Mouse (Mus musculus) embryonic facial prominence, embryonic 10.5 days (tissue): Measurements from ENCODE around the gene Nr3c2. TPM values are rescaled to one million over a fixed set of nuclear protein-coding genes. Genes with fewer than 3 reads are reported as not detected.
A peak's percentile ranks its signal among the peaks of the same experiment; 100 is the strongest.

Source experiments
- DNase-seq: peaks from one replicate; pipeline ENCODE4 v3.0.0-alpha.2; 2017; ENCODE audit warnings: low spot score
- H3K27ac ChIP-seq: fragments of 300-500 bp; sonication (generic); replicated peaks from 2 replicates; pipeline ENCODE4 v1.5.1; 2016; ENCODE audit warnings: mild to moderate bottlenecking
- H3K27me3 ChIP-seq: fragments of 300-500 bp; sonication (generic); replicated peaks from 2 replicates; pipeline ENCODE4 v1.6.1; 2016; ENCODE audit warnings: low read depth, mild to moderate bottlenecking; ENCODE audit not compliant: poor library complexity, severe bottlenecking
- H3K36me3 ChIP-seq: fragments of 300-500 bp; sonication (generic); replicated peaks from 2 replicates; pipeline ENCODE4 v1.6.1; 2016; ENCODE audit warnings: mild to moderate bottlenecking, moderate library complexity
- H3K4me1 ChIP-seq: fragments of 300-500 bp; sonication (generic); 2 replicates; pipeline ENCODE4 v1.6.1; 2016
- H3K4me3 ChIP-seq: fragments of 300-500 bp; sonication (generic); 2 replicates; pipeline ENCODE4 v1.5.1; 2016; ENCODE audit warnings: mild to moderate bottlenecking, moderate library complexity
- H3K9me3 ChIP-seq: fragments of 300-500 bp; sonication (generic); 2 replicates; pipeline ENCODE4 v1.6.1; 2016; ENCODE audit warnings: mild to moderate bottlenecking
- WGBS: fragments of 180-500 bp; shearing (Covaris S2); methylation state at CpG from one replicate; pipeline ENCODE4 v1.1.7; 2016; 5-methylcytosine and 5-hydroxymethylcytosine counted together
- polyA plus RNA-seq: library from polyadenylated mRNA; unstranded; fragments of >200 nt; fragmentation: Nextera tagmentation; extraction: Ambion mirVana; gene quantifications from 2 replicates; pipeline ENCODE4 v1.2.1, GENCODE M21; 2016

Gene Nr3c2
- polyA plus RNA-seq, 1 experiment from 2014 or later: 0.15 TPM

- no peak for DNase-seq
- H3K27me3 ChIP-seq: no peaks in the 10 kb centered on the region
- no peaks in the 10 kb centered on the region for H3K9me3 ChIP-seq
- H3K4me3 ChIP-seq: no peak overlapping the region
- H3K36me3 ChIP-seq: no peaks in the 10 kb centered on the region
- 88% methylated on average over 4 of the region's 4 CpGs for WGBS
- peaks cover 9% of the 10 kb centered on the region for H3K4me1 ChIP-seq
- H3K27ac ChIP-seq: no peak overlapping the region
Observed at GRCm38 (mm10) chr8:77169757-77170438, 270.7 kb downstream of the Nr3c2 start.

GRCm38 (mm10) chr8:77170439-77170759, 271.2 kb downstream of the Nr3c2 start:
- H3K4me3 ChIP-seq: no peak overlapping the region
- H3K4me1 ChIP-seq: peaks cover 9% of the 10 kb centered on the region
- DNase-seq: no peak
- WGBS: 95% methylated on average over 4 of the region's 4 CpGs
- no peak overlapping the region for H3K27ac ChIP-seq
- no peaks in the 10 kb centered on the region for H3K27me3 ChIP-seq
- H3K9me3 ChIP-seq: no peaks in the 10 kb centered on the region
- H3K36me3 ChIP-seq: no peaks in the 10 kb centered on the region

- DNase-seq: no peak
- Histone ChIP-seq H3K27ac (no peak overlapping the region), H3K4me3 (no peak overlapping the region), H3K4me1 (peaks cover 14% of the 10 kb centered on the region), H3K27me3 (no peaks in the 10 kb centered on the region), H3K36me3 (no peaks in the 10 kb centered on the region), H3K9me3 (no peaks in the 10 kb centered on the region)
- 62% methylated on average over 12 of the region's 12 CpGs for WGBS
Observed at GRCm38 (mm10) chr8:77173075-77173657, 273.9 kb downstream of the Nr3c2 start.

- Histone ChIP-seq H3K27me3 (no peaks in the 10 kb centered on the region), H3K27ac (no peak overlapping the region), H3K4me3 (no peak overlapping the region), H3K4me1 (peaks cover 14% of the 10 kb centered on the region), H3K36me3 (no peaks in the 10 kb centered on the region), H3K9me3 (no peaks in the 10 kb centered on the region)
- DNase-seq: no peak
- WGBS: 26% methylated on average over 3 of the region's 3 CpGs
Observed at GRCm38 (mm10) chr8:77173736-77174135, 274.5 kb downstream of the Nr3c2 start.

- DNase-seq: no peak
- Histone ChIP-seq H3K9me3 (no peaks in the 10 kb centered on the region), H3K27ac (no peak overlapping the region), H3K4me1 (peaks cover 14% of the 10 kb centered on the region), H3K27me3 (no peaks in the 10 kb centered on the region), H3K36me3 (no peaks in the 10 kb centered on the region), H3K4me3 (no peak overlapping the region)
- 91% methylated on average over 4 of the region's 4 CpGs for WGBS
Observed at GRCm38 (mm10) chr8:77175471-77175870, 276.2 kb downstream of the Nr3c2 start.

GRCm38 (mm10) chr8:77176343-77176742, 277.1 kb downstream of the Nr3c2 start:
- DNase-seq: peak; percentile 13
- Histone ChIP-seq H3K4me3 (no peak overlapping the region), H3K36me3 (no peaks in the 10 kb centered on the region), H3K4me1 (peaks cover 14% of the 10 kb centered on the region), H3K27me3 (no peaks in the 10 kb centered on the region), H3K9me3 (no peaks in the 10 kb centered on the region), H3K27ac (no peak overlapping the region)
- WGBS: 61% methylated on average over 4 of the region's 4 CpGs

GRCm38 (mm10) chr8:77185816-77186215, 286.6 kb downstream of the Nr3c2 start:
- Histone ChIP-seq H3K4me1 (0 out of 2 replicates have a peak, but pooled peaks cover 3% of the 10 kb centered on the region), H3K9me3 (no peaks in the 10 kb centered on the region), H3K4me3 (no peak overlapping the region), H3K27ac (no peak overlapping the region), H3K27me3 (no peaks in the 10 kb centered on the region), H3K36me3 (no peaks in the 10 kb centered on the region)
- WGBS: 95% methylated on average over 28 of the region's 28 CpGs
- no peak for DNase-seq

GRCm38 (mm10) chr8:77186914-77187536, 287.8 kb downstream of the Nr3c2 start:
- Histone ChIP-seq H3K27ac (no peak overlapping the region), H3K27me3 (no peaks in the 10 kb centered on the region), H3K36me3 (no peaks in the 10 kb centered on the region), H3K4me1 (0 out of 2 replicates have a peak, but pooled peaks cover 3% of the 10 kb centered on the region), H3K9me3 (no peaks in the 10 kb centered on the region), H3K4me3 (no peak overlapping the region)
- 85% methylated on average over 9 of the region's 9 CpGs for WGBS
- no peak for DNase-seq

GRCm38 (mm10) chr8:77187748-77188147, 288.5 kb downstream of the Nr3c2 start:
- Histone ChIP-seq H3K27ac (no peak overlapping the region), H3K4me1 (0 out of 2 replicates have a peak, but pooled peaks cover 3% of the 10 kb centered on the region), H3K9me3 (no peaks in the 10 kb centered on the region), H3K27me3 (no peaks in the 10 kb centered on the region), H3K36me3 (no peaks in the 10 kb centered on the region), H3K4me3 (no peak overlapping the region)
- no peak for DNase-seq
- 86% methylated on average over 9 of the region's 9 CpGs for WGBS

GRCm38 (mm10) chr8:77188298-77188697, 289.1 kb downstream of the Nr3c2 start:
- Histone ChIP-seq H3K9me3 (no peaks in the 10 kb centered on the region), H3K4me3 (no peak overlapping the region), H3K27ac (no peak overlapping the region), H3K27me3 (no peaks in the 10 kb centered on the region), H3K4me1 (0 out of 2 replicates have a peak, but pooled peaks cover 3% of the 10 kb centered on the region), H3K36me3 (no peaks in the 10 kb centered on the region)
- WGBS: 72% methylated on average over 4 of the region's 4 CpGs
- DNase-seq: no peak

- Histone ChIP-seq H3K9me3 (no peaks in the 10 kb centered on the region), H3K27ac (no peak overlapping the region), H3K4me1 (0 out of 2 replicates have a peak, but pooled peaks cover 3% of the 10 kb centered on the region), H3K36me3 (no peaks in the 10 kb centered on the region), H3K27me3 (no peaks in the 10 kb centered on the region), H3K4me3 (no peak overlapping the region)
- DNase-seq: no peak
- WGBS: 87% methylated on average over 9 of the region's 9 CpGs
Observed at GRCm38 (mm10) chr8:77189318-77189717, 290.1 kb downstream of the Nr3c2 start.

- WGBS: 89% methylated on average over 3 of the region's 3 CpGs
- DNase-seq: no peak
Observed at GRCm38 (mm10) chr8:77190393-77190792, 291.2 kb downstream of the Nr3c2 start.

GRCm38 (mm10) chr8:77209297-77209696, 310.1 kb downstream of the Nr3c2 start:
- WGBS: 88% methylated on average over 3 of the region's 3 CpGs

More at GRCm38 (mm10) chr8:77190393-77190792, 291.2 kb downstream of the Nr3c2 start:
- Histone ChIP-seq H3K4me1 (0 out of 2 replicates have a peak, but pooled peaks cover 3% of the 10 kb centered on the region), H3K27me3 (no peaks in the 10 kb centered on the region), H3K4me3 (no peak overlapping the region), H3K9me3 (no peaks in the 10 kb centered on the region), H3K36me3 (no peaks in the 10 kb centered on the region), H3K27ac (no peak overlapping the region)

More at GRCm38 (mm10) chr8:77209297-77209696, 310.1 kb downstream of the Nr3c2 start:
- Histone ChIP-seq H3K4me3 (no peak overlapping the region), H3K27me3 (no peaks in the 10 kb centered on the region), H3K36me3 (no peaks in the 10 kb centered on the region), H3K9me3 (no peaks in the 10 kb centered on the region), H3K27ac (no peak overlapping the region), H3K4me1 (0 out of 2 replicates have a peak, but pooled peaks cover 4% of the 10 kb centered on the region)
- no peak for DNase-seq
